Mouse (Mus musculus) embryonic fibroblast, embryonic 13.5 days (primary cell): ENCODE measurements around the gene Atf6. TPM values are rescaled to one million over a fixed set of nuclear protein-coding genes. Genes with fewer than 3 reads are reported as not detected.

Experiments
- H3K27ac ChIP-seq: 2 replicates; pipeline ENCODE4 v1.5.1; 2012; ENCODE audit warnings: low read length, control low read depth, inconsistent platforms; ENCODE audit not compliant: insufficient read depth
- H3K4me1 ChIP-seq: 2 replicates; pipeline ENCODE4 v1.6.1; 2011; ENCODE audit warnings: low read length; ENCODE audit not compliant: control insufficient read depth, insufficient read depth
- H3K4me3 ChIP-seq: 2 replicates; pipeline ENCODE4 v1.5.1; 2011; ENCODE audit warnings: mild to moderate bottlenecking, control low read depth, low read length; ENCODE audit not compliant: insufficient read depth
- CTCF ChIP-seq: IDR thresholded peaks from 2 replicates; pipeline ENCODE4 v1.5.1; 2011; ENCODE audit warnings: mild to moderate bottlenecking, control low read depth, low read length, moderate library complexity, borderline replicate concordance; ENCODE audit not compliant: insufficient read depth
- POLR2A ChIP-seq: IDR thresholded peaks from 2 replicates; pipeline ENCODE4 v1.6.1; 2011; ENCODE audit warnings: low read depth, mild to moderate bottlenecking, control low read depth, low read length, moderate library complexity
- polyA plus RNA-seq: library from polyadenylated mRNA; stranded (reverse); fragments of >200 nt; gene quantifications from 2 replicates; pipeline ENCODE4 v1.2.4, GENCODE M21; 2011; ENCODE audit warnings: low read depth; ENCODE audit not compliant: missing spikeins, insufficient read length

The Atf6 gene
- polyA plus RNA-seq, 1 experiment = 26.8 TPM

DNA sequence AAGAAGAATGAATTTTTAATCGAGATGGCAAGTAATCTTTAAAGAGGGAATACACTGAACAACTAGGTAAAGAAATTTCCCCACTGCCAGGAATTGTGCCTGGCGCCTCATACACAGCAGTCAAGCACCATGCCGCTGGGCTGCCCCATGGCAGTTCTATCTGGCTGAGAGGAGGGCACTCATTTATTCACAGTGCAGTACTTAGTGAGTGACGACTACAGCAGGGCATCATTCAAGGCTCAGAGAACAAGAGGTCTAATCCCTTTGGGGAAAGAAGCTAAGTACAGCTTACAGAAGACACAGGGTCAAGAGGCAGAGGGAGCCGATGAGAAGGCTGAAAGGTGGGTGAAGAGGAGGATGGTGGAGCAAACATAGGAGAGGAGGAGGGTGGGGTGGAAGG, 54.7 kb downstream of the Atf6 start:
- H3K4me3 ChIP-seq = no peak overlapping the region
- TF ChIP-seq CTCF (no peak), POLR2A (no peak)
- H3K27ac ChIP-seq = no peak overlapping the region
- H3K4me1 ChIP-seq = peaks cover under 1% of the 10 kb centered on the region

DNA sequence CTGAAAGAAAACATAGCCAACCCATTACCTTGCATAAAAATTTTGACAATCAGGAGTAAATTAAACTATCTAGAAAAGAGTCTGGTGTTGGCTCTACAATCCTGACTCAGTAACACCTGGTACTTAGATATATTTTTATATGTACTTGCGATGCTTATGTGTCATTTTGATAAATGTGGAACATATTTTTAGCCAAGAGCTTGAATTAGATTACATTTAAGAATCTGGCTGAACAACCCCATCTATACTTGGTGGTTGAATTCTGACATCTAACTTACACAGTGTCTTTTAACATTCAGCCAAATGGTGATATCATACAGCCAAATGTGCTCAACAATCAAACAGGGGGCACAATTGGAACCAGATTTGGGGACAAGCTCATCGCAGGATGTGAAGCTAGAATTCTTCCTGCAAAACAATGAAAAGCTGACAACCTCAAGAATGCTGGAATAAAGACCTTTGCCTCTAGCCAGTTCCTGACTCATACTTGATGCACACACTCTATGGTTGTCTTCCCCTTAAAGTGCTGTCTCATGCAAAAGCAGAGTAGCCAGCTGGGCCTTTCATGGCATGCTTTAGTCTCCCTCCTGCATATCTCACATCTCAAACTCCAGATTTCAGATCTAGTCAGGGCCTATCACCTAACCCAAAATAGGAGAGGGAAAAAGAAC, 59.8 kb downstream of the Atf6 start:
- Histone ChIP-seq H3K4me1 (peaks cover 6% of the 10 kb centered on the region), H3K27ac (peak overlapping the region; percentile 96)
- TF ChIP-seq POLR2A = no peak
- no peak for TF ChIP-seq CTCF

DNA sequence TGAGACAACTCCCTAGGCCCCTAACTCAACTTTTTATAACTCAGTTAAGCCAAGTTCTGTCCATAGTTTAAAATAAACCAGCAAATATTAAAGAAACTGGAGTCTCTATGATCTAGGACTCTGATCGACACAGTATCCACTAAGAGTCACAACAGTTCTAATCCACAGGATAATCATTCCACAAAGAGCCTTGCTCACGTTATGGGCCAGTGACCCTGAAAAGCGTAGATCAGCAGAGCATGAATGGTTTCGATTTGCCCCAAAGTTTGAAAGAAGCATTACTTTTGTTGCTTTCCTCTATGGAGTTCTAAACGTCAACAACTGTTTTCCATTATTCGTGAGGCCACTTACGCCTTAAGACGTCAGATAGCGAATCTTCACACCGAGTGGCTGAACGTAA, 62.9 kb downstream of the Atf6 start:
- Histone ChIP-seq H3K4me1 (peaks cover 6% of the 10 kb centered on the region), H3K27ac (no peak overlapping the region), H3K4me3 (no peak overlapping the region)
- no peak for TF ChIP-seq CTCF
- no peak for TF ChIP-seq POLR2A

More for the DNA sequence above, 59.8 kb downstream of the Atf6 start:
- H3K4me3 ChIP-seq = no peak overlapping the region

GRCm38 (mm10) chr1:170802669-170803068, 64.9 kb downstream of the Atf6 start:
- TF ChIP-seq POLR2A = no peak
- TF ChIP-seq CTCF = no peak
- Histone ChIP-seq H3K4me1 (peaks cover 5% of the 10 kb centered on the region), H3K27ac (no peak overlapping the region), H3K4me3 (no peak overlapping the region)

GRCm38 (mm10) chr1:170800694-170801093, 66.9 kb downstream of the Atf6 start:
- no peak for TF ChIP-seq CTCF
- no peak for TF ChIP-seq POLR2A
- H3K4me3 ChIP-seq = no peak overlapping the region
- no peaks in the 10 kb centered on the region; the same call in 1 of the 2 replicates for H3K4me1 ChIP-seq
- no peak overlapping the region for H3K27ac ChIP-seq

DNA sequence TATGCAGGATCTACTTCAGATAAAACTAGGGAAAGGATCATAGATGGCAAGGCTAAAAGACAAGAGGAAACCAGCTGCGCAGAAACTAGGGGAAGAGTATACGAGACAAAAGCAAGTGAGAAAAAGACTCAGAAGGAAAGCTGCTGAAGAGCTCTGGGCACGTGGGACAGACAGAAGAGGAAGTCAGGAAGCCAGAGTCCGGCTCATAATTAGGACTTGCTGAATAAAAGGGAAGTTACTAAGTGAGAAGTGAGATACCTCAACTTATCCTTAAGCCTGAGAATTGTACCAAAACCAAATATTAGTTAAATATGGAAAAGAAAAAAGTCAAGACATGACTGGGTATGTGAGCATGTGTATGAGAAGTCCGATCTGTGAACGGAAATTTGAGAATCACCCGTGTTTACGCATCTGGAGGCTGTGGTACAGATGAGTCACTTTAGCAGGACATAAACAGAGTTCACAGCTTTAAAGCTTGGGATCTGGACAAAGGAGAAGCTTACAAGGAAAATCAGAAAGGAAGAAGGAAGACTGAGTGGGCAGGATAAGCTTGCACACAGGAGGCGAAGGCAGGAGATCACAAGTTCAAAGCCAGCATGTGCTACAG, 71.7 kb downstream of the Atf6 start:
- H3K27ac ChIP-seq = peak overlapping the region; percentile 13; the same call in 1 of the 2 replicates
- peaks cover 8% of the 10 kb centered on the region for H3K4me1 ChIP-seq
- H3K4me3 ChIP-seq = no peak overlapping the region
- TF ChIP-seq POLR2A = no peak
- no peak for TF ChIP-seq CTCF

GRCm38 (mm10) chr1:170791542-170791941, 76.0 kb downstream of the Atf6 start:
- H3K4me1 ChIP-seq = peaks cover 8% of the 10 kb centered on the region
- TF ChIP-seq POLR2A = no peak
- TF ChIP-seq CTCF = no peak
- H3K4me3 ChIP-seq = no peak overlapping the region
- peak overlapping the region; percentile 76 for H3K27ac ChIP-seq

GRCm38 (mm10) chr1:170791001-170791400, 76.6 kb downstream of the Atf6 start:
- Histone ChIP-seq H3K27ac (no peak overlapping the region), H3K4me1 (peaks cover 8% of the 10 kb centered on the region), H3K4me3 (no peak overlapping the region)
- TF ChIP-seq CTCF (no peak), POLR2A (no peak)

DNA sequence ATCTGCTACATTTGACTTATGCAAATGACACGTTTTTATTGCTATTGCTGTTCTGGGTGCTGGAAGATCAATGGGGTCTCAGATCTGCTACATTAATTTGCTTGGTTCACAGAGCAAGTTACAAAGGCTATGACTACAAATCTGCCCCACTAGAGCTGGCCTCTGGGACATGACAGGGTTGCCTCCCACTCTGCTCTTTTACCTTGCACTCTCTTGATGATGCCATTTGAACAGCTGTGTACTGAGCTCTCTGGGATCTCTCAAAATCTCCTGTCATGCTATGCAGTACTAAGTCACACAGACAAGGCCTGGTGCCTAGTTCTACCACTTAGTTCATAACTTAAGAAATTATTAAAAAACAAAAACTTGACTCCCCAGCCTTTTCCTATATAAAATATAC, 79.9 kb downstream of the Atf6 start:
- Histone ChIP-seq H3K4me1 (peaks cover 8% of the 10 kb centered on the region), H3K27ac (no peak overlapping the region), H3K4me3 (no peak overlapping the region)
- TF ChIP-seq CTCF (no peak), POLR2A (no peak)

- no peak overlapping the region for H3K4me3 ChIP-seq
- TF ChIP-seq CTCF (no peak), POLR2A (no peak)
- H3K4me1 ChIP-seq = peaks cover 3% of the 10 kb centered on the region
- no peak overlapping the region for H3K27ac ChIP-seq
Measured at GRCm38 (mm10) chr1:170786570-170787341, 80.8 kb downstream of the Atf6 start.
